Mouse (Mus musculus) limb, embryonic 13.5 days (tissue): ENCODE results near the gene Ces1f. TPM values are rescaled to one million over a fixed set of nuclear protein-coding genes. Genes with fewer than 3 reads are reported as not detected.

ENCODE experiments used
- polyA plus RNA-seq: library from polyadenylated mRNA; unstranded; fragments of >200 nt; fragmentation: Nextera tagmentation; extraction: Ambion mirVana; gene quantifications from 2 replicates; pipeline ENCODE4 v1.2.1, GENCODE M21; 2015

The Ces1f gene
- polyA plus RNA-seq, 1 experiment from 2014 or later = not detected

Other genes with a start within 250 kb of the Ces1f start
- gene Ces1a, start 231.6 kb downstream of the Ces1f start, polyA plus RNA-seq = 0.09 TPM in 1 of 2 replicates, not detected in the other
- not detected in 2 replicates for gene Ces1b, start 199.7 kb downstream of the Ces1f start, polyA plus RNA-seq
- gene Ces1c, start 148.5 kb downstream of the Ces1f start, polyA plus RNA-seq = not detected in 2 replicates
- 0.31 TPM in 1 of 2 replicates, not detected in the other for gene Ces1d, start 81.9 kb downstream of the Ces1f start, polyA plus RNA-seq
- not detected in 2 replicates for gene Ces1e, start 50.1 kb downstream of the Ces1f start, polyA plus RNA-seq
- gene Ces1g, start 57.6 kb upstream of the Ces1f start, polyA plus RNA-seq = not detected in 2 replicates
- not detected in 2 replicates for gene Ces1h, start 100.0 kb upstream of the Ces1f start, polyA plus RNA-seq